ENCODE assay signal across 10 mouse cellular contexts in genomic region chr13:63936369-63936768, GRCm38 (mm10).
"Had no signal": no experiment of that assay in that cellular context is flagged by ENCODE, and none has a peak within 500 bp of the region (broad histone marks: within the 10 kb centered on the region; RNA-seq: fewer than 3 reads in every experiment).

No protein-coding gene starts in this region.

- H3K4me2 ChIP-seq: intestine, embryonic 15.5 days; kidney, embryonic 15.5 days; limb, embryonic 13.5 days; midbrain, embryonic 13.5 days had no signal

- H3K4me3 ChIP-seq: intestine, embryonic 15.5 days; kidney, embryonic 15.5 days; limb, embryonic 13.5 days; midbrain, embryonic 13.5 days had no signal

- DNase-seq: kidney, adult 18-20 months; kidney, postnatal 14 days; left cerebral cortex, postnatal 4 days; lung, adult 18-20 months; thymus, adult 2 months; thymus, postnatal 25 days had no signal

- H3K27me3 ChIP-seq: intestine, embryonic 15.5 days; kidney, embryonic 15.5 days; limb, embryonic 13.5 days had no signal

- H3K9me3 ChIP-seq: intestine, embryonic 15.5 days; kidney, embryonic 15.5 days; limb, embryonic 13.5 days; midbrain, embryonic 13.5 days had no signal

- H3K9ac ChIP-seq: intestine, embryonic 15.5 days; kidney, embryonic 15.5 days; limb, embryonic 13.5 days; midbrain, embryonic 13.5 days had no signal

- ATAC-seq: intestine, embryonic 15.5 days; midbrain, embryonic 13.5 days had no signal

- H3K27ac ChIP-seq: intestine, embryonic 15.5 days; kidney, embryonic 15.5 days; limb, embryonic 13.5 days; midbrain, embryonic 13.5 days had no signal

- H3K4me1 ChIP-seq: intestine, embryonic 15.5 days; midbrain, embryonic 13.5 days had no signal

- H3K36me3 ChIP-seq: intestine, embryonic 15.5 days; kidney, embryonic 15.5 days; limb, embryonic 13.5 days; midbrain, embryonic 13.5 days had no signal
